Mouse (Mus musculus): Measurements from ENCODE around the gene Gm38655. TPM values are rescaled to one million over a fixed set of nuclear protein-coding genes. Genes with fewer than 3 reads are reported as not detected.
"Not testable (repeated sequence)": the region's sequence is repeated elsewhere in the genome, so short reads cannot be mapped to it uniquely, and the experiment has no call there.

Gm38655 gene
- polyA plus RNA-seq (2015; fragmentation: Nextera tagmentation; extraction: Ambion mirVana): 4.3 and 8.4 TPM in 2 replicates

- Histone ChIP-seq H3K4me1 (0 out of 2 replicates have a peak, but pooled peaks cover 3% of the 10 kb centered on the region), H3K36me3 (no peaks in the 10 kb centered on the region), H3K9me3 (no peaks in the 10 kb centered on the region), H3K27me3 (replicated peaks) (no peaks in the 10 kb centered on the region), H3K27ac (peak within 1 kb of the TSS; percentile 38; the same call in 1 of the 2 replicates), H3K4me3 (replicated peaks) (no peak within 1 kb of the TSS), H3K9ac (no peak within 1 kb of the TSS), H3K4me2 (peak within 1 kb of the TSS; percentile 16)
- peak; percentile 94 for ATAC-seq (ENCODE audit: insufficient read depth, low FRiP score, low read depth)
- WGBS: 51% methylated on average over 9 of the region's 9 CpGs
Observed at GRCm38 (mm10) chr17:25175411-25175810, at the start of gene Gm38655. TSS of gene Gm38655 (minus strand) at chr17:25175471.

- 86% methylated on average over 7 of the region's 7 CpGs for WGBS
- no peaks in the 10 kb centered on the region for H3K9me3 ChIP-seq
- H3K4me2 ChIP-seq: no peak overlapping the region
- no peak overlapping the region for H3K27ac ChIP-seq
- no peak for ATAC-seq (ENCODE audit: insufficient read depth, low FRiP score, low read depth)
- no peak overlapping the region for H3K9ac ChIP-seq
- H3K27me3 ChIP-seq (replicated peaks): no peaks in the 10 kb centered on the region
- H3K4me3 ChIP-seq (replicated peaks): no peak overlapping the region
- peaks cover 14% of the 10 kb centered on the region for H3K4me1 ChIP-seq
- H3K36me3 ChIP-seq: peaks cover 10% of the 10 kb centered on the region
Observed at GRCm38 (mm10) chr17:25224586-25225222, 49.4 kb upstream of the Gm38655 start.

GRCm38 (mm10) chr17:25222951-25223601, 47.8 kb upstream of the Gm38655 start:
- Histone ChIP-seq H3K4me3 (replicated peaks) (peak overlapping the region; percentile 33), H3K4me1 (peaks cover 14% of the 10 kb centered on the region), H3K9me3 (no peaks in the 10 kb centered on the region), H3K27ac (peak overlapping the region; percentile 48; the same call in 1 of the 2 replicates), H3K27me3 (replicated peaks) (no peaks in the 10 kb centered on the region), H3K4me2 (peak overlapping the region; percentile 76), H3K9ac (peak overlapping the region; percentile 25; the same call in 1 of the 2 replicates), H3K36me3 (peaks cover 11% of the 10 kb centered on the region)
- 58% methylated on average over 6 of the region's 6 CpGs for WGBS
- ATAC-seq (ENCODE audit: insufficient read depth, low FRiP score, low read depth): peak; percentile 30; the same call in 1 of the 2 replicates

- H3K9ac ChIP-seq: peak overlapping the region; percentile 25; the same call in 1 of the 2 replicates
- peaks cover 14% of the 10 kb centered on the region for H3K4me1 ChIP-seq
- H3K27ac ChIP-seq: peak overlapping the region; percentile 48; the same call in 1 of the 2 replicates
- H3K4me2 ChIP-seq: peak overlapping the region; percentile 76
- WGBS: 13% methylated on average over 14 of the region's 28 CpGs
- ATAC-seq (ENCODE audit: insufficient read depth, low FRiP score, low read depth): peak; percentile 77
- peaks cover 14% of the 10 kb centered on the region for H3K36me3 ChIP-seq
- H3K27me3 ChIP-seq (replicated peaks); H3K9me3 ChIP-seq: not testable (repeated sequence)
- peak overlapping the region; percentile 33 for H3K4me3 ChIP-seq (replicated peaks)
Observed at GRCm38 (mm10) chr17:25222504-25222940, 47.3 kb upstream of the Gm38655 start.

GRCm38 (mm10) chr17:25221821-25222503, 46.7 kb upstream of the Gm38655 start:
- no peak overlapping the region for H3K27ac ChIP-seq
- ATAC-seq (ENCODE audit: insufficient read depth, low FRiP score, low read depth): peak; percentile 81
- H3K9ac ChIP-seq: no peak overlapping the region

GRCm38 (mm10) chr17:25220746-25221145, 45.5 kb upstream of the Gm38655 start:
- H3K36me3 ChIP-seq: peaks cover 16% of the 10 kb centered on the region
- no peak for ATAC-seq (ENCODE audit: insufficient read depth, low FRiP score, low read depth)
- H3K4me1 ChIP-seq: peaks cover 14% of the 10 kb centered on the region
- no peaks in the 10 kb centered on the region for H3K9me3 ChIP-seq
- H3K27ac ChIP-seq: no peak overlapping the region
- no peak overlapping the region for H3K9ac ChIP-seq
- no peaks in the 10 kb centered on the region for H3K27me3 ChIP-seq (replicated peaks)
- WGBS: 85% methylated on average over 1 of the region's 1 CpGs
- no peak overlapping the region for H3K4me3 ChIP-seq (replicated peaks)
- no peak overlapping the region for H3K4me2 ChIP-seq

More at GRCm38 (mm10) chr17:25221821-25222503, 46.7 kb upstream of the Gm38655 start:
- no peaks in the 10 kb centered on the region for H3K27me3 ChIP-seq (replicated peaks)
- peak overlapping the region; percentile 46 for H3K4me3 ChIP-seq (replicated peaks)
- 1% methylated on average over 16 of the region's 30 CpGs for WGBS
- peaks cover 14% of the 10 kb centered on the region for H3K4me1 ChIP-seq
- H3K4me2 ChIP-seq: peak overlapping the region; percentile 76
- H3K36me3 ChIP-seq: peaks cover 16% of the 10 kb centered on the region
- no peaks in the 10 kb centered on the region for H3K9me3 ChIP-seq

GRCm38 (mm10) chr17:25219492-25220295, 44.4 kb upstream of the Gm38655 start:
- Histone ChIP-seq H3K4me3 (replicated peaks) (no peak overlapping the region), H3K9me3 (no peaks in the 10 kb centered on the region), H3K9ac (no peak overlapping the region), H3K27me3 (replicated peaks) (no peaks in the 10 kb centered on the region), H3K27ac (no peak overlapping the region), H3K4me1 (peaks cover 14% of the 10 kb centered on the region), H3K4me2 (no peak overlapping the region), H3K36me3 (peaks cover 23% of the 10 kb centered on the region)
- WGBS: 89% methylated on average over 15 of the region's 15 CpGs
- ATAC-seq (ENCODE audit: insufficient read depth, low FRiP score, low read depth): no peak

- 88% methylated on average over 9 of the region's 9 CpGs for WGBS
Observed at GRCm38 (mm10) chr17:25218967-25219366, 43.7 kb upstream of the Gm38655 start.

GRCm38 (mm10) chr17:25215431-25215830, 40.2 kb upstream of the Gm38655 start:
- Histone ChIP-seq H3K27me3 (replicated peaks) (no peaks in the 10 kb centered on the region), H3K36me3 (peaks cover 41% of the 10 kb centered on the region), H3K9ac (no peak overlapping the region), H3K9me3 (no peaks in the 10 kb centered on the region), H3K4me1 (no peaks in the 10 kb centered on the region), H3K27ac (no peak overlapping the region), H3K4me3 (replicated peaks) (no peak overlapping the region), H3K4me2 (no peak overlapping the region)
- no peak for ATAC-seq (ENCODE audit: insufficient read depth, low FRiP score, low read depth)
- 84% methylated on average over 3 of the region's 3 CpGs for WGBS

More at GRCm38 (mm10) chr17:25218967-25219366, 43.7 kb upstream of the Gm38655 start:
- Histone ChIP-seq H3K4me1 (peaks cover 14% of the 10 kb centered on the region), H3K36me3 (peaks cover 25% of the 10 kb centered on the region), H3K4me3 (replicated peaks) (no peak overlapping the region), H3K27me3 (replicated peaks) (no peaks in the 10 kb centered on the region), H3K4me2 (no peak overlapping the region), H3K9me3 (no peaks in the 10 kb centered on the region), H3K9ac (no peak overlapping the region), H3K27ac (no peak overlapping the region)
- ATAC-seq (ENCODE audit: insufficient read depth, low FRiP score, low read depth): no peak

GRCm38 (mm10) chr17:25211705-25212104, 36.4 kb upstream of the Gm38655 start:
- no peak for ATAC-seq (ENCODE audit: insufficient read depth, low FRiP score, low read depth)
- Histone ChIP-seq H3K4me2 (no peak overlapping the region), H3K4me3 (replicated peaks) (no peak overlapping the region), H3K9ac (no peak overlapping the region), H3K36me3 (peaks cover 42% of the 10 kb centered on the region), H3K27ac (no peak overlapping the region), H3K4me1 (no peaks in the 10 kb centered on the region), H3K27me3 (replicated peaks) (no peaks in the 10 kb centered on the region), H3K9me3 (no peaks in the 10 kb centered on the region)
- 80% methylated on average over 4 of the region's 4 CpGs for WGBS
